Mouse (Mus musculus): ENCODE data around the gene Ugt1a10. TPM values are rescaled to one million over a fixed set of nuclear protein-coding genes. Genes with fewer than 3 reads are reported as not detected.
"Not testable (repeated sequence)": the region's sequence is repeated elsewhere in the genome, so short reads cannot be mapped to it uniquely, and the experiment has no call there.

Ugt1a10 gene
- polyA plus RNA-seq, 2 experiments, result not detected

DNA sequence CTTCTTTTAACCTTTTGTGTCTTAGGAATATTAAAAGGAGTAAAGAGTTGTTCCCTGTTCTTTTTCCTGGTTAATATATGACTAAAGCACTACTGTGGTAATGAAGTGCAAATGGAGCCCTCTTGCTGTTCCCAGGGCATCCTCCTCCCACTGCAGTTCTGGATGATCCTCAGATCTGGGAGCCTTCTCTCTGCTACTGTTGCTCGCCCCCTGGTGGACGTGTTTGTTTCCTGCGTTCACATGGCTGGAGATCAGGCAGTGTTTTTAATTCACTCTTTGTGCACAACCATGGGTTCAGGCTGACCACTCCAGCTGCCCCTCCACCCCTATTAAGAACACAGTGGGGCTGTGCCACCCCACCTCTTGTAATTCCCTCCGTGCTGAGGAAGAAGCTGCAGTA, 65.4 kb downstream of the Ugt1a10 start:
- TF ChIP-seq CTCF (IDR thresholded peaks at IDR 0.05; ENCODE audit: low read depth), result peak; percentile 62
- H3K9me3 ChIP-seq (ENCODE audit: control insufficient read depth, low read length); H3K36me3 ChIP-seq (replicated peaks; ENCODE audit: control insufficient read depth, insufficient read depth, low read depth); DNase-seq (ENCODE audit: low read depth in 3 of 3, low spot score in 3 of 3); H3K27me3 ChIP-seq (ENCODE audit: control insufficient read depth, insufficient read depth, low read length); H3K4me1 ChIP-seq (replicated peaks; ENCODE audit: control insufficient read depth in 2 of 2, insufficient read depth in 2 of 2, low read length in 1 of 2); H3K4me3 ChIP-seq (ENCODE audit: insufficient read depth in 1 of 2, low read depth in 2 of 2, low read length in 2 of 2); H3K9ac ChIP-seq (replicated peaks); H3K4me2 ChIP-seq (ENCODE audit: low read depth); ATAC-seq (ENCODE audit: insufficient read depth); H3K27ac ChIP-seq: not testable (repeated sequence)
- WGBS (ENCODE audit: insufficient replicate concordance), result 9% methylated on average over 4 of the region's 4 CpGs

DNA sequence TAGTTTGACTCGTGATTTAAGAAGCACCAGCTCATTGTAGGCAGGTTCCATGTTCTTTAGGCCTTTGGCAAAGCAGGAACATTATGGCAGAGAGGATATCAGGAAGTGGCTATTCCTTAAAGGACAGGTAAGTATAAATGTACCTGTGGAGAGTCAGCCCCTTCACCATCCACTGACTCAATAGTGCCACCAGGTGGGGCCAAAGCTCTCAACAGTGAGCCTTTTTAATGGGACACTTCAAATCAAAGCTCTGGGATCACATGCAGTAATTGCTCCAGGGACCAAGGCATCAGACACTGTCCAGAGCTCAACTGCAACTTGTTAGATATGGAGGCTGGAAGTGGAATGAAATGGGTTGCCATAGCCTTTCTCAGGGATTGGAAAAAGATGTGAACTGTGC, 66.3 kb downstream of the Ugt1a10 start:
- not testable (repeated sequence) for H3K9me3 ChIP-seq (ENCODE audit: control insufficient read depth, low read length); H3K4me3 ChIP-seq (ENCODE audit: insufficient read depth in 1 of 2, low read depth in 2 of 2, low read length in 2 of 2); H3K36me3 ChIP-seq (replicated peaks; ENCODE audit: control insufficient read depth, insufficient read depth, low read depth); H3K4me2 ChIP-seq (ENCODE audit: low read depth); ATAC-seq (ENCODE audit: insufficient read depth); DNase-seq (ENCODE audit: low read depth in 3 of 3, low spot score in 3 of 3); H3K27ac ChIP-seq; H3K27me3 ChIP-seq (ENCODE audit: control insufficient read depth, insufficient read depth, low read length); H3K9ac ChIP-seq (replicated peaks); H3K4me1 ChIP-seq (replicated peaks; ENCODE audit: control insufficient read depth in 2 of 2, insufficient read depth in 2 of 2, low read length in 1 of 2)
- whole genome bisulfite sequencing (ENCODE audit: insufficient replicate concordance), result no CpG with 5 or more reads among the region's 1 CpGs
- peak; percentile 33; the same call in 1 of the 2 replicates for TF ChIP-seq CTCF (IDR thresholded peaks at IDR 0.05; ENCODE audit: low read depth)

DNA sequence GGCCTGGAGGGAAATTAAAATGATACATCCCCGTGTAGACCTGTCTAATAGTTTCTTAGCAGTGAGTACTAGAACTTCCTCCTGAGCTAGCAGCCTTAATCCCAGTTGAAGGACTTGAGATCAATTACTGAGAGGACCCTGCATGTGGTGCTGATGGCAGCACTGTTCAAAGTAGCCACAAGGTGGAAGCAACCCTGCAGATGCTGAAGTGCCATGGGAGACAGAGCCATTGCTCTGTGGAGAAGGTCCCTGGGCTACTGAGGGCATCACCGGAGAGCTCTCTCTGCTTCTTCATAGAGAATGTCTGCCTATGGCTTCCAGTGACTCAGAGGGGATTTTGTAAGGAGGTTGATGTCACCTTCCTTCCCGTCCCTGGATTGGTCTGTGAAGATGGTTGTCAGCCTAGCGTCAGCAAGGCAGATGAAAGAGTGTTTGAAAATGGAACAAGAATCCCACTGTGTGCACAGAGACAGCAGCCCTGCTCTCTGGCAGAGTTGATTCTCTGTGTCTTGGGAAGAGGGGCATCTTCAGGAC, 70.7 kb downstream of the Ugt1a10 start:
- not testable (repeated sequence) for H3K27ac ChIP-seq; H3K4me1 ChIP-seq (replicated peaks; ENCODE audit: control insufficient read depth in 2 of 2, insufficient read depth in 2 of 2, low read length in 1 of 2); H3K27me3 ChIP-seq (ENCODE audit: control insufficient read depth, insufficient read depth, low read length); H3K36me3 ChIP-seq (replicated peaks; ENCODE audit: control insufficient read depth, insufficient read depth, low read depth); ATAC-seq (ENCODE audit: insufficient read depth); H3K4me3 ChIP-seq (ENCODE audit: insufficient read depth in 1 of 2, low read depth in 2 of 2, low read length in 2 of 2); DNase-seq (ENCODE audit: low read depth in 3 of 3, low spot score in 3 of 3); H3K4me2 ChIP-seq (ENCODE audit: low read depth); H3K9me3 ChIP-seq (ENCODE audit: control insufficient read depth, low read length); H3K9ac ChIP-seq (replicated peaks)
- peak; percentile 31; the same call in 1 of the 2 replicates for TF ChIP-seq CTCF (IDR thresholded peaks at IDR 0.05; ENCODE audit: low read depth)
- 59% methylated on average over 4 of the region's 4 CpGs for WGBS (ENCODE audit: insufficient replicate concordance)

DNA sequence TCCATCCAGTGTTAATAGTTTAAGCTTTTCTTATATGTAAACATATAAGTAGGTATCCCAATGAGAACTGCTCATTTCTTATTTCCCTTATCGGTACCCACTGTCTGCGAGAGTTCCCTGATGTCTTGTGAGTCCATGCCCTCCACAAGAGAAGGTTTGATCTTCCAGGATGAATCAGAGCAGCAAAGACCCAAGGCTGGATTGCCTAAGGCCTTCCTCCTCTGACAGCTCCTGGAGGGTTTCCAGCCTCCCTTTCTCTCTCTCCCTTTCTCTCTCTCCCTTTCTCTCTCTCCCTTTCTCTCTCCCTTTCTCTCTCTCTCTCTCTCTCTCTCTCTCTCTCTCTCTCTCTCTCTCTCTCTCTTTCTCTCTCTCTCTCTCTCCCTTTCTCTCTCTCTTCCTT, 73.9 kb downstream of the Ugt1a10 start:
- WGBS (ENCODE audit: insufficient replicate concordance), result 64% methylated on average over 2 of the region's 2 CpGs
- H3K4me3 ChIP-seq (ENCODE audit: insufficient read depth in 1 of 2, low read depth in 2 of 2, low read length in 2 of 2); H3K9ac ChIP-seq (replicated peaks); ATAC-seq (ENCODE audit: insufficient read depth); H3K27ac ChIP-seq; H3K27me3 ChIP-seq (ENCODE audit: control insufficient read depth, insufficient read depth, low read length); DNase-seq (ENCODE audit: low read depth in 3 of 3, low spot score in 3 of 3); H3K9me3 ChIP-seq (ENCODE audit: control insufficient read depth, low read length); H3K36me3 ChIP-seq (replicated peaks; ENCODE audit: control insufficient read depth, insufficient read depth, low read depth); H3K4me2 ChIP-seq (ENCODE audit: low read depth); H3K4me1 ChIP-seq (replicated peaks; ENCODE audit: control insufficient read depth in 2 of 2, insufficient read depth in 2 of 2, low read length in 1 of 2): not testable (repeated sequence)

DNA sequence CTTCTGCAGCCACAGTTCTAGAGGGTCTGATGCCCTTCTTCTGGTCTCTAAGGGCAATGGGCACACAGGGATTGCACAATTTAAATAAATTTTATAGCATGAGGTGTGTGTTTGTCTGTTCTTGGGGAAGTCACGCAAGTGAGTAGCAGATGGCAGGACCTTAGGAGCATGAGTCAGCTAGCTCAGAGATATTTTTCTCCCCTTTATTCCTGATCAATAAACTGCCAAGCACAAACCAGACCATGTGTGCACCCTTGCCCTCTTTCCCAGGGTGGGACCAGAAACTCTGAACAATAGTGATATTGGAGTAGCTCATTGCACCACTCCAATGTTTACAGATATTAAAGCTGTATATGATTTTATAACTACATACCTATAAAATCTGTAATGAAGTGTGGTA, 75.0 kb downstream of the Ugt1a10 start:
- not testable (repeated sequence) for H3K27me3 ChIP-seq (ENCODE audit: control insufficient read depth, insufficient read depth, low read length); H3K27ac ChIP-seq; H3K4me3 ChIP-seq (ENCODE audit: insufficient read depth in 1 of 2, low read depth in 2 of 2, low read length in 2 of 2); H3K4me2 ChIP-seq (ENCODE audit: low read depth); DNase-seq (ENCODE audit: low read depth in 3 of 3, low spot score in 3 of 3); H3K36me3 ChIP-seq (replicated peaks; ENCODE audit: control insufficient read depth, insufficient read depth, low read depth); H3K9me3 ChIP-seq (ENCODE audit: control insufficient read depth, low read length); ATAC-seq (ENCODE audit: insufficient read depth); H3K4me1 ChIP-seq (replicated peaks; ENCODE audit: control insufficient read depth in 2 of 2, insufficient read depth in 2 of 2, low read length in 1 of 2); H3K9ac ChIP-seq (replicated peaks)
- 79% methylated on average over 1 of the region's 1 CpGs for WGBS (ENCODE audit: insufficient replicate concordance)
